Mouse (Mus musculus): Measurements from ENCODE around the gene Arsb. TPM values are rescaled to one million over a fixed set of nuclear protein-coding genes. Genes with fewer than 3 reads are reported as not detected.
"Not testable (repeated sequence)": the region's sequence is repeated elsewhere in the genome, so short reads cannot be mapped to it uniquely, and the experiment has no call there.

Gene Arsb
- polyA plus RNA-seq, 1 experiment from 2014 or later: 4.9 TPM

DNA sequence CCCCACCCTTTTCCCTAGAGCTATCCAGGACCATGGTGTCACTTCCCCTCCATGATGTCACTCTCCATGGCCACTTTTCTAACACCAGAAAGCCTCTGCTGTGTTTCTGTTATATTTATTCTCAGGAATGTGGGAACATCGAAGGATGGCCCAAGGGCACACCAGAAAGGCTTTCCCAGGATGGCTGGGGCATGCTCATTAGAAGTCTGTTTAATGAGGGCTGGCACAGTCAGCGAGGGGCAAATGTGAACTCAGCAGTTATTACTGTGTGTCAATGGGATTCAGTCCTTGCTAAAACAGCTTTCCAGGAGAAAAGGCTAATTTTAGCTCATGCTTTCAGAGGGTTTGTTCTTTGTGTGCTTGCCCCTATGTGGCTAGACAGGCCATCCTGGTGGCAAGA, 213.1 kb downstream of the Arsb start:
- TF ChIP-seq EP300 (optimal IDR thresholded peaks at IDR 0.05) (no peak), CTCF (IDR thresholded peaks at IDR 0.05; ENCODE audit: low read depth) (no peak)
- Histone ChIP-seq H3K27me3 (ENCODE audit: control insufficient read depth, insufficient read depth, low read length) (no peaks in the 10 kb centered on the region), H3K4me1 (replicated peaks; ENCODE audit: control insufficient read depth, insufficient read depth) (no peaks in the 10 kb centered on the region), H3K36me3 (ENCODE audit: control insufficient read depth, insufficient read depth, low read length) (no peaks in the 10 kb centered on the region), H3K4me3 (ENCODE audit: low read depth, low read length) (no peak overlapping the region), H3K27ac (replicated peaks) (no peak overlapping the region), H3K9ac (ENCODE audit: low read length) (no peak overlapping the region), H3K4me2 (replicated peaks; ENCODE audit: low read depth) (no peak overlapping the region), H3K9me3 (ENCODE audit: control insufficient read depth, low read length) (no peaks in the 10 kb centered on the region)
- 86% methylated on average over 2 of the region's 2 CpGs for WGBS
- ATAC-seq (ENCODE audit: low FRiP score, low TSS enrichment) (no peak), DNase-seq (ENCODE audit: low spot score) (no peak)

DNA sequence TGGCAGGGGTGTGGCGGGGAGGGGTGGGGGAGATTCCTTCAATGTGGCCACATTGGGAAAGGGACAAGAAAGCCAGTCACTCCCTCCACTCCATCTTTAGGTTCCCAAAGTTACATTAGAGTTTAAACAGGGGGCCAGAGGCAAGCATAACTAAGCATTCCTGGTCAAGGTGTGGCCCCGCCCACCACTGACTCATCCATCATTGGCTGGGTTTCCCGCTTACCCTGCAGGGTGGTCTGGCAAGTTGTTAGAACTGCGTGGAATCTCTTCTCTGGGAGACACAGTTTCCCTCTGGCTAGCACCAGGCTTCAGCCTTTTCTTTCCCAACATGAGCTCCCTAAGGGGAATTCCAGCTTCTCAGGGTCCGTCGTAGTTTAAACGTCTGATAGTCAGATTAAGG, 213.8 kb downstream of the Arsb start:
- no peaks in the 10 kb centered on the region for H3K27me3 ChIP-seq (ENCODE audit: control insufficient read depth, insufficient read depth, low read length)
- H3K4me3 ChIP-seq (ENCODE audit: low read depth, low read length): no peak overlapping the region
- ATAC-seq (ENCODE audit: low FRiP score, low TSS enrichment) (no peak), DNase-seq (ENCODE audit: low spot score) (no peak)
- TF ChIP-seq CTCF (IDR thresholded peaks at IDR 0.05; ENCODE audit: low read depth): no peak
- no peak overlapping the region for H3K4me2 ChIP-seq (replicated peaks; ENCODE audit: low read depth)
- H3K4me1 ChIP-seq (replicated peaks; ENCODE audit: control insufficient read depth, insufficient read depth): no peaks in the 10 kb centered on the region
- 68% methylated on average over 7 of the region's 7 CpGs for WGBS
- H3K36me3 ChIP-seq (ENCODE audit: control insufficient read depth, insufficient read depth, low read length): no peaks in the 10 kb centered on the region
- no peak overlapping the region for H3K9ac ChIP-seq (ENCODE audit: low read length)
- no peak overlapping the region for H3K27ac ChIP-seq (replicated peaks)
- H3K9me3 ChIP-seq (ENCODE audit: control insufficient read depth, low read length): no peaks in the 10 kb centered on the region

DNA sequence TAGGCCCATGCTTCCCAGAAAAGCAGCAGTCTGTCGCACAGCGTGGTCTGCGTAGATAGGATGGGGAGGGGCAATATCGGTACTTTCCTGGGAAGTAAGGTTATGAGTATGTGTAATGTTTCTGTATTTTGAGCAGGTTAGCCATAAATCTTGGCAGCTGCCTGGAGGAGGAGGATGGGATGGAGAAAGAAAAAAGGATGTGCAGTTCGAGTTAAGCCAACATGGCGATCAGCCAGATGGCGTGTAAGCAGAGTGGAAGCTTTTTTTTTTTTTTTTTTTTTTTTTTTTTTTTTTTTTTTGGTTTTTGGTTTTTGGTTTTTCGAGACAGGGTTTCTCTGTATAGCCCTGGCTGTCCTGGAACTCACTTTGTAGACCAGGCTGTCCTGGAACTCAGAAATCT, 214.3 kb downstream of the Arsb start:
- not testable (repeated sequence) for H3K27me3 ChIP-seq (ENCODE audit: control insufficient read depth, insufficient read depth, low read length); H3K27ac ChIP-seq (replicated peaks); ATAC-seq (ENCODE audit: low FRiP score, low TSS enrichment); H3K9ac ChIP-seq (ENCODE audit: low read length); DNase-seq (ENCODE audit: low spot score); H3K4me1 ChIP-seq (replicated peaks; ENCODE audit: control insufficient read depth, insufficient read depth); H3K9me3 ChIP-seq (ENCODE audit: control insufficient read depth, low read length); H3K4me3 ChIP-seq (ENCODE audit: low read depth, low read length); H3K36me3 ChIP-seq (ENCODE audit: control insufficient read depth, insufficient read depth, low read length); H3K4me2 ChIP-seq (replicated peaks; ENCODE audit: low read depth)
- WGBS: 78% methylated on average over 7 of the region's 8 CpGs

DNA sequence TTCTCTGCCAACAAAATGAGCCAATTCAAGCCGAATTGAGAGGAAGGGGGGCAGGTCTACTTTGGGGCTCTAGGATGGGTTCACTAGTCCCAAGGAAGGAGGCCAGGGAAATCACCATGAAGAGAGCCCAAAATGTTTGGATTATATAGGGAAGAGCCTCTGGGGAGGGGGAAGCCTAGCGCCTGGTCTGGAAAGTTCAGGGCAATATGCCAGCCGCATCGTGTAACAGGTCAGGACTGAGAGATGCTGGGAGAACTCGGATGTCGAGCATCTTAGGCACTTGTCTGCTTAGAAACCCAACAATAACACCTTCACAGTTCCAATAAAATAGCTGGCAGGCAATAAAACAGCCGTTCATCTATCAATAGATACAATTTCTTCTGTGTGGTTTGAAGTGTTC, 216.2 kb downstream of the Arsb start:
- TF ChIP-seq CTCF (IDR thresholded peaks at IDR 0.05; ENCODE audit: low read depth) (no peak), EP300 (optimal IDR thresholded peaks at IDR 0.05) (no peak)
- Histone ChIP-seq H3K4me2 (replicated peaks; ENCODE audit: low read depth) (no peak overlapping the region), H3K36me3 (ENCODE audit: control insufficient read depth, insufficient read depth, low read length) (no peaks in the 10 kb centered on the region), H3K4me1 (replicated peaks; ENCODE audit: control insufficient read depth, insufficient read depth) (no peaks in the 10 kb centered on the region), H3K27me3 (ENCODE audit: control insufficient read depth, insufficient read depth, low read length) (no peaks in the 10 kb centered on the region), H3K27ac (replicated peaks) (no peak overlapping the region), H3K9ac (ENCODE audit: low read length) (no peak overlapping the region), H3K9me3 (ENCODE audit: control insufficient read depth, low read length) (no peaks in the 10 kb centered on the region), H3K4me3 (ENCODE audit: low read depth, low read length) (no peak overlapping the region)
- 61% methylated on average over 7 of the region's 7 CpGs for WGBS
- ATAC-seq (ENCODE audit: low FRiP score, low TSS enrichment) (no peak), DNase-seq (ENCODE audit: low spot score) (no peak)

DNA sequence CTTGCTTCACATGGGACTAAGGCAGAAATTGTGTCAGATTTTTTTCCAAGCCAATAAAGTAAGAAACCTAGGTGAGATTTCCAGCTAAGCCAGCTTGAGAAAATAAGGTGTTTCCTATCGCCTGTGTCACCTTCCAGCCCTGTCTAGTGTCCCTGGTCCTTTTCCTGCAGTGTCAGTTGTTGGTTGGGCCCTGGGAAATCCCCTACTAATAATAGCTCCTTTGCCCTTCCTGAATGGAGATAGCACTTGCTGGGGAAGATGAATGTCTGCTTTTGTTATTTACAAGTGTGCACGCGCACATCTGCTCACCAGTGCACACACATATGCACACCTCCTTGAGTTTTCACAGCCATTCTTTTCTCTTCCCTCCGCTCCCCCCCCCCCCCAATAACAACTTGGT, 217.8 kb downstream of the Arsb start:
- ATAC-seq (ENCODE audit: low FRiP score, low TSS enrichment): no peak
- no peak overlapping the region for H3K9ac ChIP-seq (ENCODE audit: low read length)
- no peak overlapping the region for H3K27ac ChIP-seq (replicated peaks)
- H3K9me3 ChIP-seq (ENCODE audit: control insufficient read depth, low read length): no peaks in the 10 kb centered on the region
- no peak overlapping the region for H3K4me2 ChIP-seq (replicated peaks; ENCODE audit: low read depth)
- H3K36me3 ChIP-seq (ENCODE audit: control insufficient read depth, insufficient read depth, low read length): no peaks in the 10 kb centered on the region
- 74% methylated on average over 3 of the region's 4 CpGs for WGBS
- no peak for DNase-seq (ENCODE audit: low spot score)
- no peak for TF ChIP-seq CTCF (IDR thresholded peaks at IDR 0.05; ENCODE audit: low read depth)
- no peak for TF ChIP-seq EP300 (optimal IDR thresholded peaks at IDR 0.05)
- no peaks in the 10 kb centered on the region for H3K27me3 ChIP-seq (ENCODE audit: control insufficient read depth, insufficient read depth, low read length)
- H3K4me1 ChIP-seq (replicated peaks; ENCODE audit: control insufficient read depth, insufficient read depth): no peaks in the 10 kb centered on the region
- H3K4me3 ChIP-seq (ENCODE audit: low read depth, low read length): no peak overlapping the region

DNA sequence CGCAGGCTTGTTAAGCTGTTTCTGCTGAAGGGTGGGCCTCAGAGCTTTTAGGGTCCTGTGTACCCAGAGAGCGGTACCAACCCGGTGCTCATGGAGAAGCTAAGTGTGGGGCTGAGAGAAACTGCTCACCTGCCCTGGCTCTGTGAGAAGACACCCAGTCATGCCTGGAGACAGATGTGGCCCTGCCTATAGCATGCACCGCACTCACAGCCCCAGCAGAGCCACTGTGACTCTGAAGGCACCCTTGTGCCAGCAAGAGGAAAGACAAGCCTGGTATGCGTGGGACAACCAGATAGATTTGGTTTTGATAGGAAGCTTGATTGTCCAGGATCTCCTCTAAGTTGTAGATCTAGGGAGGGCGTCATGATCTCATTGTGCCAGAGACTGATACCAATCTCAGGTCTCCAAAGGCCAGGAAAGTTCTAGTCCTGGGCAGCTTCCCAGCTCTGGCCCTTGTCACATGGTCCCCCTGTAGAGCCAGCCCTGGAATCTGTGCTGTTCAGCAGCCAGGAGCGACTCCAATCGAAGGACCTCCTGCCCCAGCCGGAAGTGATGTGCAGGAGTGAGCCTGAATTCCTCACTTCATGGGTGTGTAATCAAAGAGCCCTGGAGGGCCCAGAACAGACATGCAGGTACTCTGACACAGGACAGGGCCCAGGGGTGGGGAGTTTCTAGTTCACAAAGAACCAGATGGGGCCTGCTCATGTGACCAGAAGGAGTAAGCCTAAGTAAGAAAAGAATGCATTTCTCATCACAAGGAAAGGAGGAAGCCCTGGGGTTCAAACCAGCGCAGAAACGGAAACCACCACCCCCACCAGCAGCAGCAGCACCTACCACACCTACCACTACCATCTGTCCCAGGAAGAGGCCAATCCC, 218.5 kb downstream of the Arsb start:
- H3K4me1 ChIP-seq (replicated peaks; ENCODE audit: control insufficient read depth, insufficient read depth): no peaks in the 10 kb centered on the region
- H3K4me2 ChIP-seq (replicated peaks; ENCODE audit: low read depth): no peak overlapping the region
- DNase-seq (ENCODE audit: low spot score) (no peak), ATAC-seq (ENCODE audit: low FRiP score, low TSS enrichment) (no peak)
- H3K27me3 ChIP-seq (ENCODE audit: control insufficient read depth, insufficient read depth, low read length): no peaks in the 10 kb centered on the region
- no peak overlapping the region for H3K27ac ChIP-seq (replicated peaks)
- H3K4me3 ChIP-seq (ENCODE audit: low read depth, low read length): no peak overlapping the region
- no peaks in the 10 kb centered on the region for H3K9me3 ChIP-seq (ENCODE audit: control insufficient read depth, low read length)
- WGBS: 76% methylated on average over 11 of the region's 11 CpGs
- no peak for TF ChIP-seq EP300 (optimal IDR thresholded peaks at IDR 0.05)
- no peak for TF ChIP-seq CTCF (IDR thresholded peaks at IDR 0.05; ENCODE audit: low read depth)
- no peak overlapping the region for H3K9ac ChIP-seq (ENCODE audit: low read length)
- no peaks in the 10 kb centered on the region for H3K36me3 ChIP-seq (ENCODE audit: control insufficient read depth, insufficient read depth, low read length)

Data from stomach, postnatal 0 days (tissue).